Mouse (Mus musculus) forebrain, postnatal 0 days (tissue): ENCODE results near the gene Acnat1. TPM values are rescaled to one million over a fixed set of nuclear protein-coding genes. Genes with fewer than 3 reads are reported as not detected.
"Not testable (repeated sequence)": the region's sequence is repeated elsewhere in the genome, so short reads cannot be mapped to it uniquely, and the experiment has no call there.

Source experiments
- ATAC-seq: fragments of 200-750 bp; cut with Nextera tagmentation; 2 replicates; pipeline ENCODE4 v1.8.0; 2017; ENCODE audit warnings: mild to moderate bottlenecking, moderate library complexity
- DNase-seq: peaks from one replicate; pipeline ENCODE4 v3.0.0-alpha.2; 2015
- H3K27ac ChIP-seq: fragments of 300-500 bp; sonication (generic); 2 replicates; pipeline ENCODE4 v1.5.1; 2014; ENCODE audit warnings: low read depth, mild to moderate bottlenecking, antibody characterized with exemption, low read length, moderate library complexity, mixed read lengths
- H3K27me3 ChIP-seq: fragments of 300-500 bp; sonication (generic); 2 replicates; pipeline ENCODE4 v1.6.1; 2014; ENCODE audit warnings: mild to moderate bottlenecking, low read length, mixed read lengths; ENCODE audit not compliant: insufficient read depth
- H3K36me3 ChIP-seq: fragments of 300-500 bp; sonication (generic); 2 replicates; pipeline ENCODE4 v1.6.1; 2014; ENCODE audit warnings: mild to moderate bottlenecking, moderate library complexity; ENCODE audit not compliant: insufficient read depth
- H3K4me1 ChIP-seq: fragments of 300-500 bp; sonication (generic); 2 replicates; pipeline ENCODE4 v1.6.1; 2014; ENCODE audit warnings: antibody characterized with exemption; ENCODE audit not compliant: insufficient read depth
- H3K4me2 ChIP-seq: fragments of 300-500 bp; sonication (generic); 2 replicates; pipeline ENCODE4 v1.6.1; 2014; ENCODE audit warnings: low read depth, mild to moderate bottlenecking, moderate library complexity
- H3K4me3 ChIP-seq: fragments of 300-500 bp; sonication (generic); 2 replicates; pipeline ENCODE4 v1.5.1; 2014; ENCODE audit warnings: low read depth, low read length, mixed read lengths
- H3K9ac ChIP-seq: fragments of 300-500 bp; sonication (generic); 2 replicates; pipeline ENCODE4 v1.6.1; 2014; ENCODE audit warnings: mild to moderate bottlenecking
- H3K9me3 ChIP-seq: fragments of 300-500 bp; sonication (generic); 2 replicates; pipeline ENCODE4 v1.6.1; 2016; ENCODE audit warnings: low read length
- CTCF ChIP-seq: sonication (generic); IDR thresholded peaks from 2 replicates; pipeline ENCODE4 v1.5.1; 2016; ENCODE audit warnings: antibody characterized with exemption, control low read depth, low read depth
- WGBS: fragments of 180-500 bp; shearing (Covaris S2); extraction: QIAGEN DNeasy Blood & Tissue Kit; methylation state at CpG from one replicate; pipeline ENCODE4 v1.1.7; 2014; 5-methylcytosine and 5-hydroxymethylcytosine counted together
- polyA plus RNA-seq: library from polyadenylated mRNA; unstranded; fragments of >200 nt; fragmentation: Nextera tagmentation; extraction: Ambion mirVana; gene quantifications from 2 replicates; pipeline ENCODE4 v1.2.1, GENCODE M21; 2015
- total RNA-seq: library from RNA; depleted of rRNA; stranded (reverse); fragments of >200 nt; gene quantifications from 2 replicates; pipeline ENCODE4 v1.2.3, GENCODE M21; 2014

Gene Acnat1
- total and polyA plus RNA-seq, 2 experiments from 2014 or later: 0.43 TPM; not detected in 1

DNA sequence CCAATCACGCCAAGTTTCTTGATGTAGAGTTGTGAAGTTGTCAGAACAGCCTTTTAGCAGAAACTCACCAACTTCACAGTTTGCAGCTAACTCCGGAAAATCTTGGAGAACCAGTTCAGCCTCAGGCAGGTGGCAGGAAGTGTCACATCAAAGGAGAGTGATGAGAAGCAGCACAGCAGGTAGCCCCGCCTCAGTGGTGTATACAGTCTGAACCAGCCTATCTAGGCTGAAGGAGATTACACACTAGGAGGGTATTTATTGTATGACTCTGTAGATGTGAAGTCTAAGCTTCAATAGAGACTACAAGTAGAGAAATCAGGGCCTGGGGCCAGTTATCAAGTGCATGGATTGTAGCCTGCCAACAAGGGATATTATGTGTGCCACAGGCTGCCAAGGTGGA lies 7.2 kb upstream of the Acnat1 start:
- H3K4me2 ChIP-seq: no peak overlapping the region
- WGBS: 67% methylated on average over 3 of the region's 3 CpGs
- no peak for TF ChIP-seq CTCF
- no peaks in the 10 kb centered on the region for H3K36me3 ChIP-seq
- no peaks in the 10 kb centered on the region for H3K4me1 ChIP-seq
- no peaks in the 10 kb centered on the region for H3K27me3 ChIP-seq
- no peak overlapping the region for H3K4me3 ChIP-seq
- ATAC-seq (no peak), DNase-seq (no peak)
- H3K9ac ChIP-seq: no peak overlapping the region
- H3K9me3 ChIP-seq: no peaks in the 10 kb centered on the region
- no peak overlapping the region for H3K27ac ChIP-seq

DNA sequence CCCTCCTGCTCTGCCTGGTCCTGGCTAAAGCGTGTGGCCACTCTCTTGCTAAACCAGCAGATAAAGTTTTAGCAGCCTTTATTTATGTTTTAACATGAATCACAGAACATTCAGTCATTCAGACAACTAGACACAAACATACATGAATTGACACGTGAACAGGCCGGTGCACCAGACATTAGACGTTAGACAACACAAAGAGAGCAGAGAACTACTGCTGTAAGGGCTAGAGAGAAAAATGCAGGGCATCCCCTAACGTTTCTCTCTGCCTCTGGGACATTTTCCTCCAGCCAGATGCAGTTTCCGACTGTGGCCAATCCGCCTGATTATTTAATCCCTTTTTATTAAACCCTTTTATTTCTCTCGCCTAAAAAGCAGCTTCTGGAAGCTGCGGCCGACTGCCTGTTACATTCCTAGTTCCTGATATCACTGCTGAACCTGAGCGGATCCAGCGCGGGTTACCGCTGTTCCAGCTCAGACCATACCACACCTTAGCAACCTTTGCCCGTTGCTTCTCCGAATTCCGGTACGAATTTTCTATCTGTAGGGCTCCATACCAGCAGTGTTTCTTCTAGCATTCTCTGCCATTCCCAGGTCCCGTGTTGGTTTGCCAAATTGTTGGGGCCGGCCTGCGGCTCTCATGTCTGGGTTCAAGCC lies 6.5 kb upstream of the Acnat1 start:
- Histone ChIP-seq H3K9me3 (no peaks in the 10 kb centered on the region), H3K4me2 (no peak overlapping the region), H3K27ac (no peak overlapping the region), H3K4me3 (no peak overlapping the region), H3K4me1 (no peaks in the 10 kb centered on the region), H3K36me3 (no peaks in the 10 kb centered on the region), H3K9ac (no peak overlapping the region), H3K27me3 (no peaks in the 10 kb centered on the region)
- no peak for DNase-seq
- 25% methylated on average over 21 of the region's 21 CpGs for WGBS
- no peak for ATAC-seq
- TF ChIP-seq CTCF: no peak

DNA sequence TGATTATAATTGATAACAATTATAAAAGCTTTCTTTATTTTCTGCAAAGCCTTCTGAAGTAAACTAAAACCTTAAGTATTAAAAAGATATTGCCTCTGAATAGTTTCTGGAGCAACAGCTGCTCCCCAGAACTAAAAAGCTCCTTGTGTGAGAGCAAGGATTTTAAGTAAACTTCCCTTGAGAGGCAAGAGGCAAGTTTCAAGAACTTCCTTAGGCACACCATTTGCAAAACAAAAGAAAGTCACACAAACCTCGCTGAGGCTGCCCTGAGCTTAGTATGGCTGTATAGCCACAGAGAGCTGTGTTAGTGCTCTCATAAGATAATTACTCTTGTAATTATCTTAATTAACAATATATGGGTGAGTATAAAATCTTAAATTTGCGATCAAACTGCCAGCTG lies 5.3 kb upstream of the Acnat1 start:
- not testable (repeated sequence) for ATAC-seq, H3K36me3 ChIP-seq, H3K4me1 ChIP-seq, H3K27ac ChIP-seq, H3K4me3 ChIP-seq, H3K4me2 ChIP-seq, H3K9ac ChIP-seq, H3K27me3 ChIP-seq, H3K9me3 ChIP-seq, DNase-seq
- WGBS: 19% methylated on average over 2 of the region's 2 CpGs

DNA sequence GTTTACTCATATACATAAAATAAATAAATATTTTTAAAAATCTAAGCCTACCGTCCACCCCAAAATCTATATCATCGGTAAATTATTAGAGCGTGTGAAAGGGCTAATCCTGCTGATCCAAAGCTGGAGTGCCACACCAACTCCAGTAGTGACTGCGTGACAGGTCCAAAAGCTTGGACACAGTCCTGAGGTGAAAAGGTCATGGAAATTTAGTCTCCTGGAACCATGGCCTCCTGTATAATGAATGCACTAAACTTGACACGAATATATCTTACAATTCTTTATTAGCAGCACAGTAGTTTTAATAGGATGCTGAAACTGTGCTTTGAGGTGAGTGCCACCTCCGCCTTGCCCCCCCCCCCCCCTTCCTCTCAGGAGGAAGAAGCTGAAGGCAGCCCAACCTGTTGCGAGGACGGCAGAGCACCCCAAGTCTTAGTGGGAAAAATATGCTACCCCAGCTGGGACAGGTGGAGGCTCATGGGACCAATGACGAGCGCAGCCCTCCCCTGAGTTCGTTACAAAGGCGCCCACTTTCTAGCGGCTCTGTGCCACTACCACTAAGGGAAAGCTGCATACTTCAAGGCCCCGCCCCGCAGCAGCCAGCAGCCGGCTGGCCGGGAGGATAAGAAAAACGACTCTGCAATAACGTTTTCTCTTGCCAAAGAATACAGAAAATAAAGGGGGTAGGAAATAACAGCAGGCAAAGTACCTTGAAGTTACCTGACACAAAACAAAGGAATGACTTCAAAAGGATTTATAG lies 4.6 kb upstream of the Acnat1 start:
- ATAC-seq (no peak), DNase-seq (no peak)
- no peak overlapping the region for H3K9ac ChIP-seq

DNA sequence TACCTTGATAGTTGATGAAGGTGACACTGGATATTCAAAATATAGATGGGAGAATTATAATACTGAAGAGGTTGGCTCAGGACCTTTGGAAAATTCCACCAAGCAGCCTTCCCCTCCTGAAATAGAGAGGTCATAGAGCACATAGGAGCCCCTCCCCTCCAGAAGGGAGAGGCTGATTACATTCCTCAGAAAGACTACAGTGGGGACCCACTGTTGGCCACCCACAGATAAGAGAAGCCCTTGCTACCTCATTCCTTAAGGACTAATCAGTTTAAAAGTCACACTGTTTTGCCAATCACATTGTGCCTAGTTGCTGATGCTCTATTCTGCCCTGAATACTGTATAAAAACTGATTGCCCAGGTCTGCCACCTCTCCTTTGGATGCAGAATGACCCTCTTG lies 871 bp upstream of the Acnat1 start:
- H3K4me2 ChIP-seq: no peak overlapping the region
- TF ChIP-seq CTCF: no peak
- no peaks in the 10 kb centered on the region for H3K36me3 ChIP-seq
- H3K9ac ChIP-seq: no peak overlapping the region
- DNase-seq (no peak), ATAC-seq (no peak)
- H3K4me3 ChIP-seq: no peak overlapping the region
- H3K9me3 ChIP-seq: no peaks in the 10 kb centered on the region
- no peaks in the 10 kb centered on the region for H3K27me3 ChIP-seq
- H3K27ac ChIP-seq: no peak overlapping the region
- no peaks in the 10 kb centered on the region for H3K4me1 ChIP-seq

More for the DNA sequence above, 4.6 kb upstream of the Acnat1 start:
- Histone ChIP-seq H3K4me1 (no peaks in the 10 kb centered on the region), H3K9me3 (no peaks in the 10 kb centered on the region), H3K27me3 (no peaks in the 10 kb centered on the region), H3K27ac (no peak overlapping the region), H3K4me2 (peak overlapping the region; percentile 26), H3K36me3 (no peaks in the 10 kb centered on the region), H3K4me3 (no peak overlapping the region)
- no peak for TF ChIP-seq CTCF
- 22% methylated on average over 19 of the region's 19 CpGs for WGBS

DNA sequence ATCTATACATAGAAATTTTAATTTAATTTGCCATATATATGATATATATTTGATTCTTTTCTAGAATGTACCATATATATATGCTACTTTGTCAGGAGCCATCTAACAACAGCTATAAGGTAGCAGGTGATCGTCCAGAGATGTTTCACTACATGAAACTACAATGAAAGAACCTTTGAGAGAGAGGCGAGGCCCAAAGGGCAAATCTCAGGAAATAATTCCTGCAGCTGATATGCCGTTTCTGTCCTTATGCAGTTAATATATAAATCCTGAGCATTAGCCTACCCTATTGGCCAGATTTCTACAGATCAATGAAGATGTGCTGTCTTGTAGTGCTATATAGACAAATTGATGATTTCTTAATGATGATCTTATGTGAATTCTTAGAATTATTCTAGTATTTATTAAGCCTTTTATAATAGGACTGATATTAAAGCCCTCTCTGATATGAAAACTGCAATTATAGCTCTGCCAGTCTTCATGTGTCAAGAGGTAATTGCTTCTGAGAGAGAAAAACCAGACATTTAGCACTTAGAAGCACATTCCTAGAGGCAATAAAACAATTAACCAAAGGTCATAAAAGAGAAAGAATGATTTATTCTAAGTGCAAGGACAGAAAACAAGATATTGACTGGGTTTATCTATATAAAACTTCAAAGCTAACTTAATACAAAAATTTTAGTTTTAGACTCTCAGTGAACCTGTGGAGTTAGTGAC lies 4.1 kb downstream of the Acnat1 start:
- H3K4me1 ChIP-seq: no peaks in the 10 kb centered on the region

DNA sequence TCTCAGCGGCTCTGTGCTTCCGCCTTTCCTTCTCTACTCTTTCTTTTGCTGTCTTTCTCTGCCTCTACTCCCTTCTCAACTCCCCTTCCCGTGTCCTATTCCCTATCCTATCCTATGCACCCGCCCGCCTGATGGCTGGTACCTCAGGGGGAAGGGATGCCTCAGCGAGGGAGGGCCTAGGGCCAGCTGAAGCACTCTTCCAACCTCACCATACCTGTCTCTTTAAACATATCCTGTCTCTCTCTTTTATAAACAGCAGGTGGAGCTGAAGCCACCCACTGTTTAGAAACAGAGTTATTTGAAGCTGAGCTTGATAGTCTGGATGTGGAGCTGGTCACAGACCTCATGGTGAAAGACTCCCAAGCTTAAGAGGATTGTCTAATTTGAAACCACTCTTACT lies 6.4 kb downstream of the Acnat1 start:
- Histone ChIP-seq H3K4me3 (no peak overlapping the region), H3K4me2 (no peak overlapping the region), H3K27me3 (no peaks in the 10 kb centered on the region), H3K9ac (no peak overlapping the region), H3K4me1 (no peaks in the 10 kb centered on the region), H3K27ac (no peak overlapping the region), H3K9me3 (no peaks in the 10 kb centered on the region), H3K36me3 (no peaks in the 10 kb centered on the region)
- DNase-seq (no peak), ATAC-seq (no peak)
- no peak for TF ChIP-seq CTCF
- WGBS: 87% methylated on average over 6 of the region's 6 CpGs

More for the DNA sequence above, 4.1 kb downstream of the Acnat1 start:
- WGBS: 88% methylated on average over 3 of the region's 3 CpGs
- DNase-seq (no peak), ATAC-seq (no peak)
- H3K9me3 ChIP-seq: no peaks in the 10 kb centered on the region
- no peaks in the 10 kb centered on the region for H3K27me3 ChIP-seq
- no peak overlapping the region for H3K27ac ChIP-seq
- no peak overlapping the region for H3K9ac ChIP-seq
- H3K36me3 ChIP-seq: no peaks in the 10 kb centered on the region
- H3K4me3 ChIP-seq: no peak overlapping the region
- TF ChIP-seq CTCF: no peak
- no peak overlapping the region for H3K4me2 ChIP-seq
